Comparison of ENCODE assay signal across 10 mouse cellular contexts in genomic region chr16:38711245-38711644, GRCm38 (mm10). TPM values are rescaled to one million over a fixed set of nuclear protein-coding genes. Genes with fewer than 3 reads are reported as not detected.
DNase-seq lines count a peak whose midpoint lies in the region; ATAC-seq lines count a peak whose summit lies in the region.
"Had no signal": no experiment of that assay in that cellular context is flagged by ENCODE, and none has a peak within 500 bp of the region (broad histone marks: within the 10 kb centered on the region; RNA-seq: fewer than 3 reads in every experiment).

No protein-coding gene starts in this region.

- H3K4me3 ChIP-seq in hindbrain, embryonic 10.5 days = peak overlapping the region; percentile 62; the same call in 1 of the 2 replicates
- no peak overlapping the region for H3K4me3 ChIP-seq in hindbrain, embryonic 11.5 days (ENCODE audit: low read depth, low read length)
- H3K4me3 ChIP-seq in brown adipose tissue, adult 24 weeks (ENCODE audit: insufficient read depth, low read depth, low read length) = peak overlapping the region; percentile 43
- H3K4me3 ChIP-seq in midbrain, embryonic 14.5 days (replicated peaks; ENCODE audit: low read depth, low read length) = no peak overlapping the region

- H3K4me2 ChIP-seq in hindbrain, embryonic 11.5 days (replicated peaks; ENCODE audit: low read depth, low read length) = no peak overlapping the region
- H3K4me2 ChIP-seq in midbrain, embryonic 14.5 days (ENCODE audit: low read length) = peak overlapping the region; percentile 94

- H3K4me1 ChIP-seq in hindbrain, embryonic 10.5 days (replicated peaks) = peaks cover 25% of the 10 kb centered on the region
- no peaks in the 10 kb centered on the region; the same call in 1 of the 2 replicates for H3K4me1 ChIP-seq in hindbrain, embryonic 11.5 days (replicated peaks; ENCODE audit: control insufficient read depth, insufficient read depth, low read length)
- peaks cover 16% of the 10 kb centered on the region for H3K4me1 ChIP-seq in brown adipose tissue, adult 24 weeks (ENCODE audit: control insufficient read depth, insufficient read depth, insufficient read length, low read length)
- no peaks in the 10 kb centered on the region; the same call in 1 of the 2 replicates for H3K4me1 ChIP-seq in midbrain, embryonic 14.5 days (ENCODE audit: control insufficient read depth, insufficient read depth, low read length)

- DNase-seq in hindbrain, embryonic 10.5 days (ENCODE audit: low spot score) = no peak
- no peak for DNase-seq in hindbrain, embryonic 11.5 days (ENCODE audit: low spot score)
- peak; percentile 29 for DNase-seq in induced T-regulatory cell, adult 2 months (ENCODE audit: low read depth)
- no peak for DNase-seq in midbrain, embryonic 14.5 days
- no peak for DNase-seq in right cerebral cortex, postnatal 10 days (ENCODE audit: low spot score in 2 of 2)
- no peak for DNase-seq in thymus, postnatal 10 days (ENCODE audit: low spot score in 2 of 2)
- DNase-seq in adrenal gland, adult 18-20 months (ENCODE audit: low spot score in 2 of 2) = no peak
- DNase-seq: cerebellum, adult 9-11 months had no signal

- H3K36me3 ChIP-seq in hindbrain, embryonic 10.5 days = no peaks in the 10 kb centered on the region
- H3K36me3 ChIP-seq in hindbrain, embryonic 11.5 days (ENCODE audit: control insufficient read depth, insufficient read depth, low read length) = no peaks in the 10 kb centered on the region
- H3K36me3 ChIP-seq in midbrain, embryonic 14.5 days (ENCODE audit: control insufficient read depth, insufficient read depth, low read length) = no peaks in the 10 kb centered on the region

- H3K27ac ChIP-seq in hindbrain, embryonic 10.5 days = no peak overlapping the region
- H3K27ac ChIP-seq in hindbrain, embryonic 11.5 days (ENCODE audit: low read depth, low read length) = no peak overlapping the region
- H3K27ac ChIP-seq in brown adipose tissue, adult 24 weeks (replicated peaks; ENCODE audit: low read depth, low read length) = peak overlapping the region; percentile 77
- H3K27ac ChIP-seq in midbrain, embryonic 14.5 days (replicated peaks; ENCODE audit: low read depth, low read length) = no peak overlapping the region

- WGBS in hindbrain, embryonic 10.5 days = 66% methylated on average over 4 of the region's 4 CpGs
- 75% methylated on average over 4 of the region's 4 CpGs for WGBS in hindbrain, embryonic 11.5 days
- 69% methylated on average over 4 of the region's 4 CpGs for WGBS in midbrain, embryonic 14.5 days

- H3K27me3 ChIP-seq in hindbrain, embryonic 10.5 days (ENCODE audit: insufficient read depth, poor library complexity, severe bottlenecking) = 0 out of 2 replicates have a peak, but pooled peaks cover 4% of the 10 kb centered on the region
- H3K27me3 ChIP-seq in hindbrain, embryonic 11.5 days (ENCODE audit: control insufficient read depth, insufficient read depth, low read length) = no peaks in the 10 kb centered on the region
- no peaks in the 10 kb centered on the region for H3K27me3 ChIP-seq in midbrain, embryonic 14.5 days (ENCODE audit: control insufficient read depth, insufficient read depth, low read length)

- H3K9me3 ChIP-seq in hindbrain, embryonic 10.5 days = no peaks in the 10 kb centered on the region
- H3K9me3 ChIP-seq in hindbrain, embryonic 11.5 days (ENCODE audit: control insufficient read depth, low read length) = no peaks in the 10 kb centered on the region
- no peaks in the 10 kb centered on the region for H3K9me3 ChIP-seq in midbrain, embryonic 14.5 days (ENCODE audit: control insufficient read depth, low read length)

- H3K9ac ChIP-seq in hindbrain, embryonic 11.5 days (ENCODE audit: low read depth, low read length) = no peak overlapping the region
- no peak overlapping the region for H3K9ac ChIP-seq in midbrain, embryonic 14.5 days (replicated peaks; ENCODE audit: low read length)

- no peak for ATAC-seq in hindbrain, embryonic 11.5 days (ENCODE audit: low FRiP score)
- ATAC-seq in midbrain, embryonic 14.5 days (ENCODE audit: low FRiP score, low TSS enrichment) = no peak

RNA-seq across cellular contexts. Expression of gene Arhgap31, which starts 1.8 kb away (rescaled TPM):
- 8.8 and 9.0 TPM in 2 replicates for polyA plus RNA-seq in hindbrain, embryonic 10.5 days (2016; fragmentation: Nextera tagmentation; extraction: Ambion mirVana)
- 7.3 and 9.0 TPM in 2 replicates for polyA plus RNA-seq in hindbrain, embryonic 11.5 days (2014; fragmentation: Nextera tagmentation; extraction: Ambion mirVana)
- 7.5 and 9.7 TPM in 2 replicates for polyA plus RNA-seq in brown adipose tissue, adult 24 weeks (2012; ENCODE audit: insufficient read depth, insufficient read length, missing spikeins)
- 2.0 and 6.3 TPM in 2 replicates for polyA plus RNA-seq in midbrain, embryonic 14.5 days (2014; fragmentation: Nextera tagmentation; extraction: Ambion mirVana)
- total RNA-seq in adrenal gland, adult 18-20 months (2021) = 10 to 100 TPM; 20.3 to 25.5 TPM

RNA-seq across cellular contexts. Expression of gene B4galt4, which starts 30.8 kb away (rescaled TPM):
- 25.5 and 25.6 TPM in 2 replicates for polyA plus RNA-seq in hindbrain, embryonic 10.5 days (2016; fragmentation: Nextera tagmentation; extraction: Ambion mirVana)
- 26.4 and 31.1 TPM in 2 replicates for polyA plus RNA-seq in hindbrain, embryonic 11.5 days (2014; fragmentation: Nextera tagmentation; extraction: Ambion mirVana)
- polyA plus RNA-seq in brown adipose tissue, adult 24 weeks (2012; ENCODE audit: insufficient read depth, insufficient read length, missing spikeins) = 2.4 and 3.5 TPM in 2 replicates
- polyA plus RNA-seq in midbrain, embryonic 14.5 days (2014; fragmentation: Nextera tagmentation; extraction: Ambion mirVana) = 29.6 and 31.9 TPM in 2 replicates
- 1 to 10 TPM; 8.3 to 8.7 TPM for total RNA-seq in adrenal gland, adult 18-20 months (2021)
- total RNA-seq: MEL had no signal

Comparison
In these comparisons a context has a peak if more than half of its experiments do, and no peak if none do; other contexts are left out.
1. H3K4me3 ChIP-seq: peak in hindbrain, embryonic 10.5 days (single experiment) and brown adipose tissue, adult 24 weeks (single experiment); none in hindbrain, embryonic 11.5 days (single experiment) and midbrain, embryonic 14.5 days (single experiment).